Mouse (Mus musculus): ENCODE measurements around the gene Prop1. TPM values are rescaled to one million over a fixed set of nuclear protein-coding genes. Genes with fewer than 3 reads are reported as not detected.

Prop1 gene
- total and polyA plus RNA-seq, 3 experiments, result not detected

DNA sequence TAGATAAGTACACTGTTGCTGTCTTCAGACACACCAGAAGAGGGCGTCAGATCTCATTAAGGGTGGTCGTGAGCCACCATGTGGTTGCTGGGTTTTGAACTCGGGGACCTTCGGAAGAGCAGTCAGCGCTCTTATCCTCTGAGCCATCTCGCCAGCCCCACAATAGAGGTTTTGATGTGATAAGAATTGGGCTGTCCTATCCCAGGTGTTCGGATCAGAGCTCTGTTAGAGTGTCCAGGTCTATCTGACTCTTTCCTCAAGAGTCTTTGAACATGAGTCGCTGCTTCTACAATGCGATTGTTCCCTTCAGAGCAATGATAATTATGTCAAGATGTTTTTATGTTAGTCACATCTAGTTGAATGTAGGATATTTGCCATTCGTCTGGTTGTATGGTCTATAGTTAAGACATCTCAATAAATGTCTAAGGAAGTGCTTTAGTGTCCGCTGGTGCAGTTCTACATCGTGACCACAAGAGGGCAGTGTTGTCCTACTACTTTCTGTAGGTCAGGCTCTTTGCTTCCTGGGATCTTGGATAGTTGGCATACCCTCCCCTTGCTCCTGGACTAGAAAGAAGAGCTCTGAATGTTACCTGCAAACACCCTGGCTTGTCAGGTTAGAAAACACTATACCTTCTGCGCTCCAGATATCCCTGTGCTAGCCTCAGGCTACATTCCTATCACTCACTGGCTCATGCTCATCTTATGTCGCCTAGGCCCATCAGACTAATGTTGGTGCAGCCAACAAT lies 13.8 kb downstream of the Prop1 start:
- in situ Hi-C loops (cut with MboI; ENCODE audit: low pct_ligation_motif_present, low pct_unique_long_range_greater_than_20kb, low sequenced_read_pairs) (loop anchor here (25.0 kb wide), 1 partner anchor 598 kb away; no protein-coding TSS in a partner anchor), dilution Hi-C loops (cut with MboI; ENCODE audit: extremely low pct_ligation_motif_present, extremely low pct_unique_long_range_greater_than_20kb, low sequenced_read_pairs) (no loop called here)
- H3K27me3 ChIP-seq (replicated peaks), result peaks cover 68% of the 10 kb centered on the region
- peaks cover 6% of the 10 kb centered on the region for H3K9me3 ChIP-seq (replicated peaks; ENCODE audit: low read length)
- H3K27ac ChIP-seq (ENCODE audit: insufficient read depth, low read depth), result no peak overlapping the region
- H3K36me3 ChIP-seq (replicated peaks in 1 of 2; ENCODE audit: control insufficient read depth in 1 of 2, insufficient read depth in 1 of 2, low read length in 1 of 2), result no peaks in the 10 kb centered on the region
- H3K79me2 ChIP-seq (replicated peaks; ENCODE audit: control insufficient read depth, extremely low read depth, insufficient read depth, poor library complexity, severe bottlenecking), result no peaks in the 10 kb centered on the region; the same call in 1 of the 2 replicates
- no peak overlapping the region for H3K4me3 ChIP-seq (replicated peaks in 1 of 3; ENCODE audit: low read depth in 2 of 3, low read length in 2 of 3, poor library complexity in 1 of 3)
- H3K4me2 ChIP-seq (ENCODE audit: insufficient read depth, low read depth, poor library complexity, severe bottlenecking), result no peak overlapping the region
- peak; percentile 52 for DNase-seq (ENCODE audit: extremely low read depth)
- no peak for TF ChIP-seq POLR2AphosphoS2 (IDR thresholded peaks at IDR 0.05; ENCODE audit: low read depth, low read length)
- TF ChIP-seq ELF1 (IDR thresholded peaks at IDR 0.05; ENCODE audit: low read depth, low read length), result peak; percentile 50; the same call in 1 of the 2 replicates
- TF ChIP-seq ZNF384 (IDR thresholded peaks at IDR 0.05; ENCODE audit: low read depth, low read length), result no peak
- TF ChIP-seq PAX5 (IDR thresholded peaks at IDR 0.05; ENCODE audit: low read length), result no peak
- no peak for TF ChIP-seq ETS1 (conservative IDR thresholded peaks at IDR 0.05; ENCODE audit: low read depth, low read length)
- TF ChIP-seq SMC3 (IDR thresholded peaks at IDR 0.05; ENCODE audit: low read depth, low read length), result peak; percentile 91
- TF ChIP-seq NELFE (IDR thresholded peaks at IDR 0.05; ENCODE audit: low read depth, low read length), result peak; percentile 43; the same call in 1 of the 2 replicates
- no peak for TF ChIP-seq MAZ (IDR thresholded peaks at IDR 0.05; ENCODE audit: low read depth, low read length)
- no peak for TF ChIP-seq UBTF (IDR thresholded peaks at IDR 0.05; ENCODE audit: low read depth, low read length)
- no peak for TF ChIP-seq ZMIZ1 (IDR thresholded peaks at IDR 0.05; ENCODE audit: low read depth, low read length)
- peak; percentile 96 to 100 for TF ChIP-seq CTCF (conservative IDR thresholded peaks at IDR 0.05 in 1 of 2, IDR thresholded peaks at IDR 0.05 in 1 of 2; ENCODE audit: low read depth in 2 of 2, low read length in 2 of 2)
- TF ChIP-seq E2F4 (IDR thresholded peaks at IDR 0.05; ENCODE audit: insufficient replicate concordance, low read depth, low read length), result peak; percentile 37; the same call in 1 of the 2 replicates
- TF ChIP-seq RAD21 (IDR thresholded peaks at IDR 0.05; ENCODE audit: low read depth, low read length), result peak; percentile 93
- no peak for TF ChIP-seq MAFK (IDR thresholded peaks at IDR 0.05; ENCODE audit: insufficient replicate concordance, low read length)
- TF ChIP-seq GABPA (IDR thresholded peaks at IDR 0.05; ENCODE audit: insufficient replicate concordance, low read depth, low read length), result no peak
- TF ChIP-seq ZC3H11A (IDR thresholded peaks at IDR 0.05; ENCODE audit: low read depth, low read length), result peak; percentile 41
- no peaks in the 10 kb centered on the region for H3K4me1 ChIP-seq (ENCODE audit: control insufficient read depth in 1 of 2, insufficient read depth in 2 of 2)
- H3K9ac ChIP-seq (ENCODE audit: insufficient read depth, low read depth), result no peak overlapping the region

DNA sequence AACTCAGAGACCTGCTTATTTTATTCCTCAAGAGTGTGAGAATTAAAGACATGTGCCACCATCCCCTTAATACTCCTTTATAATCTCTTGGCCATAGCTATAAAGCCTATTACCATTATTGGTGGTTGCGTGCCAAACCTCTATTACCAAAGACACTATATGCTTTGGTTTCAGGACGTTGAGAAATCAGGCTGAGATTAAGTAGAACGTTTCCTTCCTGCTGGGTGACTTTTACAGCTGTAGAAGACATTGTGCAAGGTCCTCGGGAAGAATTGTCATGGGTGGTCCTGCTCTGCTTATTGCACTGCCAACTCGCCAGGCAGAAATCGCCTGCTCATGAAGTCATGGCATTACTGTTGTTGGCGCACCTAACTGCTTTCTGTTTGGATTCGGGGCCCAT lies 15.1 kb downstream of the Prop1 start:
- H3K27ac ChIP-seq (ENCODE audit: insufficient read depth, low read depth), result no peak overlapping the region

More for the DNA sequence above, 15.1 kb downstream of the Prop1 start:
- Histone ChIP-seq H3K9ac (ENCODE audit: insufficient read depth, low read depth) (no peak overlapping the region), H3K4me3 (replicated peaks in 1 of 3; ENCODE audit: low read depth in 2 of 3, low read length in 2 of 3, poor library complexity in 1 of 3) (no peak overlapping the region), H3K79me2 (replicated peaks; ENCODE audit: control insufficient read depth, extremely low read depth, insufficient read depth, poor library complexity, severe bottlenecking) (no peaks in the 10 kb centered on the region), H3K4me2 (ENCODE audit: insufficient read depth, low read depth, poor library complexity, severe bottlenecking) (no peak overlapping the region), H3K9me3 (replicated peaks; ENCODE audit: low read length) (peaks cover 6% of the 10 kb centered on the region), H3K4me1 (ENCODE audit: control insufficient read depth in 1 of 2, insufficient read depth in 2 of 2) (no peaks in the 10 kb centered on the region), H3K36me3 (replicated peaks in 1 of 2; ENCODE audit: control insufficient read depth in 1 of 2, insufficient read depth in 1 of 2, low read length in 1 of 2) (no peaks in the 10 kb centered on the region), H3K27me3 (replicated peaks) (peaks cover 63% of the 10 kb centered on the region)
- DNase-seq (ENCODE audit: extremely low read depth), result no peak
- in situ Hi-C loops (cut with MboI; ENCODE audit: low pct_ligation_motif_present, low pct_unique_long_range_greater_than_20kb, low sequenced_read_pairs) (loop anchor here (25.0 kb wide), 1 partner anchor 599 kb away; no protein-coding TSS in a partner anchor), dilution Hi-C loops (cut with MboI; ENCODE audit: extremely low pct_ligation_motif_present, extremely low pct_unique_long_range_greater_than_20kb, low sequenced_read_pairs) (no loop called here)
- TF ChIP-seq PAX5 (IDR thresholded peaks at IDR 0.05; ENCODE audit: low read length), result no peak
- TF ChIP-seq SIN3A (IDR thresholded peaks at IDR 0.05; ENCODE audit: low read length), result no peak
- no peak for TF ChIP-seq USF1 (IDR thresholded peaks at IDR 0.05; ENCODE audit: low read depth, low read length)
- no peak for TF ChIP-seq RAD21 (IDR thresholded peaks at IDR 0.05; ENCODE audit: low read depth, low read length)
- TF ChIP-seq MXI1 (IDR thresholded peaks at IDR 0.05; ENCODE audit: low read depth, low read length), result no peak
- TF ChIP-seq NELFE (IDR thresholded peaks at IDR 0.05; ENCODE audit: low read depth, low read length), result no peak
- TF ChIP-seq JUND (conservative IDR thresholded peaks at IDR 0.05; ENCODE audit: low read depth, low read length), result no peak
- TF ChIP-seq MEF2A (IDR thresholded peaks at IDR 0.05; ENCODE audit: borderline replicate concordance, low read depth, low read length), result no peak
- no peak for TF ChIP-seq ZC3H11A (IDR thresholded peaks at IDR 0.05; ENCODE audit: low read depth, low read length)
- no peak for TF ChIP-seq ELF1 (IDR thresholded peaks at IDR 0.05; ENCODE audit: low read depth, low read length)
- TF ChIP-seq EP300 (IDR thresholded peaks at IDR 0.05; ENCODE audit: low read length), result no peak
- TF ChIP-seq MAFK (IDR thresholded peaks at IDR 0.05; ENCODE audit: insufficient replicate concordance, low read length), result no peak
- TF ChIP-seq IRF4 (IDR thresholded peaks at IDR 0.05; ENCODE audit: low read depth, low read length), result no peak
- TF ChIP-seq USF2 (conservative IDR thresholded peaks at IDR 0.05; ENCODE audit: low read depth, low read length), result no peak
- TF ChIP-seq POLR2A (IDR thresholded peaks at IDR 0.05; ENCODE audit: low read depth, low read length), result no peak
- TF ChIP-seq NRF1 (IDR thresholded peaks at IDR 0.05; ENCODE audit: low read depth, low read length), result no peak
- no peak for TF ChIP-seq KAT2A (IDR thresholded peaks at IDR 0.05; ENCODE audit: insufficient replicate concordance, low read length)
- TF ChIP-seq MAX (IDR thresholded peaks at IDR 0.05; ENCODE audit: low read length), result no peak
- TF ChIP-seq ZKSCAN1 (IDR thresholded peaks at IDR 0.05; ENCODE audit: borderline replicate concordance, low read depth, low read length), result no peak
- TF ChIP-seq POLR2AphosphoS2 (IDR thresholded peaks at IDR 0.05; ENCODE audit: low read depth, low read length), result no peak

All from CH12.LX (cell line).